Mouse (Mus musculus) forebrain, embryonic 15.5 days (tissue): ENCODE data around the gene Mfap3. TPM values are rescaled to one million over a fixed set of nuclear protein-coding genes. Genes with fewer than 3 reads are reported as not detected.
"Not testable (repeated sequence)": the region's sequence is repeated elsewhere in the genome, so short reads cannot be mapped to it uniquely, and the experiment has no call there.

ENCODE experiments used
- ATAC-seq: fragments of 200-750 bp; cut with Nextera tagmentation; replicated peaks from 2 replicates; pipeline ENCODE4 v1.8.0; 2017; ENCODE audit warnings: mild to moderate bottlenecking, moderate TSS enrichment, moderate library complexity
- H3K27ac ChIP-seq: fragments of 300-500 bp; sonication (generic); replicated peaks from 2 replicates; pipeline ENCODE4 v1.5.1; 2015; ENCODE audit warnings: mild to moderate bottlenecking, inconsistent platforms
- H3K27me3 ChIP-seq: fragments of 300-500 bp; sonication (generic); 2 replicates; pipeline ENCODE4 v1.6.1; 2015; ENCODE audit warnings: inconsistent platforms
- H3K36me3 ChIP-seq: fragments of 300-500 bp; sonication (generic); 2 replicates; pipeline ENCODE4 v1.6.1; 2015; ENCODE audit warnings: mild to moderate bottlenecking, inconsistent platforms
- H3K4me1 ChIP-seq: fragments of 300-500 bp; sonication (generic); 2 replicates; pipeline ENCODE4 v1.6.1; 2015; ENCODE audit warnings: inconsistent platforms
- H3K4me2 ChIP-seq: fragments of 300-500 bp; sonication (generic); replicated peaks from 2 replicates; pipeline ENCODE4 v1.6.1; 2015; ENCODE audit warnings: mild to moderate bottlenecking, inconsistent platforms
- H3K4me3 ChIP-seq: fragments of 300-500 bp; sonication (generic); 2 replicates; pipeline ENCODE4 v1.5.1; 2015; ENCODE audit warnings: mild to moderate bottlenecking, inconsistent platforms
- H3K9ac ChIP-seq: fragments of 300-500 bp; sonication (generic); replicated peaks from 2 replicates; pipeline ENCODE4 v1.6.1; 2015; ENCODE audit warnings: mild to moderate bottlenecking, inconsistent platforms
- H3K9me3 ChIP-seq: fragments of 300-500 bp; sonication (generic); 2 replicates; pipeline ENCODE4 v1.6.1; 2016; ENCODE audit warnings: inconsistent platforms
- WGBS: fragments of 180-500 bp; shearing (Covaris S2); methylation state at CpG from one replicate; pipeline ENCODE4 v1.1.7; 2015; ENCODE audit warnings: mixed read lengths; 5-methylcytosine and 5-hydroxymethylcytosine counted together
- polyA plus RNA-seq: library from polyadenylated mRNA; unstranded; fragments of >200 nt; fragmentation: Nextera tagmentation; extraction: Ambion mirVana; gene quantifications from 2 replicates; pipeline ENCODE4 v1.2.1, GENCODE M21; 2015

The Mfap3 gene
- polyA plus RNA-seq, 1 experiment from 2014 or later, result 75.5 TPM

GRCm38 (mm10) chr11:57531300-57531950 is 13.0 kb downstream of the Mfap3 start:
- peaks cover 40% of the 10 kb centered on the region for H3K4me1 ChIP-seq
- 0 out of 2 replicates have a peak overlapping the region, but pooled peaks have one; percentile 6 for H3K9ac ChIP-seq
- peak; percentile 87 for ATAC-seq
- no peak overlapping the region for H3K4me3 ChIP-seq
- 15% methylated on average over 11 of the region's 11 CpGs for WGBS
- no peaks in the 10 kb centered on the region for H3K27me3 ChIP-seq
- H3K36me3 ChIP-seq, result peaks cover 23% of the 10 kb centered on the region; the same call in 1 of the 2 replicates
- H3K27ac ChIP-seq, result peak overlapping the region; percentile 89
- H3K9me3 ChIP-seq, result no peaks in the 10 kb centered on the region
- H3K4me2 ChIP-seq, result no peak overlapping the region

- H3K27ac ChIP-seq, result peak overlapping the region; percentile 89
- no peak overlapping the region for H3K4me2 ChIP-seq
- H3K36me3 ChIP-seq, result peaks cover 23% of the 10 kb centered on the region; the same call in 1 of the 2 replicates
- no peak overlapping the region for H3K4me3 ChIP-seq
- H3K27me3 ChIP-seq, result no peaks in the 10 kb centered on the region
- H3K9me3 ChIP-seq, result no peaks in the 10 kb centered on the region
- H3K9ac ChIP-seq, result no peak overlapping the region
- no peak for ATAC-seq
- 91% methylated on average over 4 of the region's 4 CpGs for WGBS
- peaks cover 40% of the 10 kb centered on the region for H3K4me1 ChIP-seq
These were observed 13.8 kb downstream of the Mfap3 start for GRCm38 (mm10) chr11:57532306-57532705.

- Histone ChIP-seq H3K4me1 (peaks cover 43% of the 10 kb centered on the region), H3K27me3 (no peaks in the 10 kb centered on the region), H3K36me3 (0 out of 2 replicates have a peak, but pooled peaks cover 3% of the 10 kb centered on the region), H3K27ac (peak overlapping the region; percentile 34), H3K4me3 (no peak overlapping the region), H3K4me2 (no peak overlapping the region), H3K9ac (no peak overlapping the region), H3K9me3 (no peaks in the 10 kb centered on the region)
- ATAC-seq, result 0 out of 2 replicates have a peak, but pooled peaks have one; percentile 36
- 68% methylated on average over 5 of the region's 5 CpGs for WGBS
These were observed 17.4 kb downstream of the Mfap3 start for GRCm38 (mm10) chr11:57535912-57536311.

- Histone ChIP-seq H3K9ac (no peak overlapping the region), H3K36me3 (no peaks in the 10 kb centered on the region), H3K27me3 (no peaks in the 10 kb centered on the region), H3K4me2 (no peak overlapping the region), H3K9me3 (no peaks in the 10 kb centered on the region), H3K4me1 (peaks cover 24% of the 10 kb centered on the region), H3K27ac (peak overlapping the region; percentile 78), H3K4me3 (no peak overlapping the region)
- WGBS, result 59% methylated on average over 5 of the region's 5 CpGs
- peak; percentile 29; the same call in 1 of the 2 replicates for ATAC-seq
These were observed 21.5 kb downstream of the Mfap3 start for GRCm38 (mm10) chr11:57539841-57540418.

GRCm38 (mm10) chr11:57540681-57541080 is 22.2 kb downstream of the Mfap3 start:
- Histone ChIP-seq H3K4me3 (no peak overlapping the region), H3K9ac (no peak overlapping the region), H3K27ac (peak overlapping the region; percentile 78), H3K4me1 (peaks cover 20% of the 10 kb centered on the region), H3K9me3 (no peaks in the 10 kb centered on the region), H3K36me3 (no peaks in the 10 kb centered on the region), H3K27me3 (no peaks in the 10 kb centered on the region), H3K4me2 (no peak overlapping the region)
- WGBS, result 66% methylated on average over 2 of the region's 2 CpGs
- ATAC-seq, result peak; percentile 61; the same call in 1 of the 2 replicates

GRCm38 (mm10) chr11:57548618-57549550 is 30.4 kb downstream of the Mfap3 start:
- Histone ChIP-seq H3K4me1 (peaks cover 17% of the 10 kb centered on the region), H3K27me3 (no peaks in the 10 kb centered on the region), H3K27ac (peak overlapping the region; percentile 54), H3K9ac (peak overlapping the region; percentile 9; the same call in 1 of the 2 replicates), H3K4me3 (0 out of 2 replicates have a peak overlapping the region, but pooled peaks have one; percentile 2), H3K36me3 (no peaks in the 10 kb centered on the region), H3K9me3 (no peaks in the 10 kb centered on the region), H3K4me2 (peak overlapping the region; percentile 42)
- WGBS, result 28% methylated on average over 18 of the region's 18 CpGs
- peak; percentile 80 for ATAC-seq

GRCm38 (mm10) chr11:57550230-57550629 is 31.8 kb downstream of the Mfap3 start:
- H3K4me2 ChIP-seq, result no peak overlapping the region
- 0 out of 2 replicates have a peak, but pooled peaks cover 3% of the 10 kb centered on the region for H3K27me3 ChIP-seq
- ATAC-seq, result no peak
- no peaks in the 10 kb centered on the region for H3K9me3 ChIP-seq
- no peaks in the 10 kb centered on the region for H3K36me3 ChIP-seq
- WGBS, result 90% methylated on average over 2 of the region's 2 CpGs
- no peak overlapping the region for H3K27ac ChIP-seq
- no peak overlapping the region for H3K4me3 ChIP-seq
- H3K4me1 ChIP-seq, result peaks cover 17% of the 10 kb centered on the region
- H3K9ac ChIP-seq, result no peak overlapping the region

GRCm38 (mm10) chr11:57551016-57551415 is 32.6 kb downstream of the Mfap3 start:
- Histone ChIP-seq H3K9me3 (no peaks in the 10 kb centered on the region), H3K27me3 (0 out of 2 replicates have a peak, but pooled peaks cover 3% of the 10 kb centered on the region), H3K4me3 (no peak overlapping the region), H3K36me3 (no peaks in the 10 kb centered on the region), H3K4me1 (peaks cover 17% of the 10 kb centered on the region), H3K9ac (no peak overlapping the region), H3K4me2 (no peak overlapping the region), H3K27ac (no peak overlapping the region)
- WGBS, result 92% methylated on average over 8 of the region's 8 CpGs
- ATAC-seq, result no peak

GRCm38 (mm10) chr11:57553015-57553780 is 34.7 kb downstream of the Mfap3 start:
- Histone ChIP-seq H3K27me3 (0 out of 2 replicates have a peak, but pooled peaks cover 3% of the 10 kb centered on the region), H3K4me2 (no peak overlapping the region), H3K4me3 (no peak overlapping the region), H3K27ac (peak overlapping the region; percentile 44), H3K9me3 (no peaks in the 10 kb centered on the region), H3K9ac (no peak overlapping the region), H3K4me1 (peaks cover 17% of the 10 kb centered on the region), H3K36me3 (no peaks in the 10 kb centered on the region)
- ATAC-seq, result peak; percentile 75
- 6% methylated on average over 9 of the region's 9 CpGs for WGBS

GRCm38 (mm10) chr11:57557936-57558335 is 39.5 kb downstream of the Mfap3 start:
- H3K9me3 ChIP-seq, H3K4me2 ChIP-seq, H3K4me3 ChIP-seq, H3K27me3 ChIP-seq, ATAC-seq, H3K9ac ChIP-seq, H3K27ac ChIP-seq, H3K4me1 ChIP-seq, H3K36me3 ChIP-seq: not testable (repeated sequence)
- WGBS, result 93% methylated on average over 9 of the region's 10 CpGs

GRCm38 (mm10) chr11:57564564-57564963 is 46.1 kb downstream of the Mfap3 start:
- no peaks in the 10 kb centered on the region for H3K27me3 ChIP-seq
- H3K9ac ChIP-seq, result no peak overlapping the region
- H3K9me3 ChIP-seq, result no peaks in the 10 kb centered on the region
- no peak overlapping the region for H3K4me3 ChIP-seq
- WGBS, result 30% methylated on average over 12 of the region's 12 CpGs
- no peak for ATAC-seq
- 0 out of 2 replicates have a peak overlapping the region, but pooled peaks have one; percentile 1 for H3K4me2 ChIP-seq
- H3K27ac ChIP-seq, result no peak overlapping the region
- H3K36me3 ChIP-seq, result no peaks in the 10 kb centered on the region
- peaks cover 17% of the 10 kb centered on the region for H3K4me1 ChIP-seq
